In genomic region chr1:87803576-87803975, GRCm38 (mm10) we compare ENCODE assay signal across 29 mouse cellular contexts. TPM values are rescaled to one million over a fixed set of nuclear protein-coding genes. Genes with fewer than 3 reads are reported as not detected.
DNase-seq lines count a peak whose midpoint lies in the region; ATAC-seq and TF ChIP-seq lines count a peak whose summit lies in the region.
"Had no signal": no experiment of that assay in that cellular context is flagged by ENCODE, and none has a peak within 500 bp of the region (broad histone marks: within the 10 kb centered on the region; RNA-seq: fewer than 3 reads in every experiment).

Gene Sag, plus strand, starts transcription at chr1:87803680.

- 54% methylated on average over 6 of the region's 6 CpGs for WGBS in kidney, embryonic 15.5 days
- 72% methylated on average over 6 of the region's 6 CpGs for WGBS in hindbrain, embryonic 11.5 days

- no peak within 1 kb of the TSS for H3K9ac ChIP-seq in kidney, embryonic 15.5 days
- no peak within 1 kb of the TSS for H3K9ac ChIP-seq in hindbrain, embryonic 11.5 days (ENCODE audit: low read depth, low read length)
- H3K9ac ChIP-seq: forebrain, embryonic 12.5 days; forebrain, embryonic 15.5 days; heart, embryonic 13.5 days; hindbrain, embryonic 12.5 days; hindbrain, embryonic 15.5 days had no signal

- no peak for TF ChIP-seq POLR2A in testis, adult 2 months (IDR thresholded peaks at IDR 0.05; ENCODE audit: control insufficient read depth, low read depth, low read length)

- H3K27ac ChIP-seq in kidney, embryonic 15.5 days = no peak within 1 kb of the TSS
- no peak within 1 kb of the TSS for H3K27ac ChIP-seq in testis, adult 2 months (ENCODE audit: control insufficient read depth, insufficient read depth, low read depth, low read length)
- no peak within 1 kb of the TSS for H3K27ac ChIP-seq in hindbrain, embryonic 11.5 days (ENCODE audit: low read depth, low read length)
- H3K27ac ChIP-seq: forebrain, embryonic 12.5 days; forebrain, embryonic 15.5 days; heart, adult 2 months; heart, embryonic 10.5 days; heart, embryonic 13.5 days; hindbrain, embryonic 12.5 days; hindbrain, embryonic 15.5 days had no signal

- H3K9me3 ChIP-seq in kidney, embryonic 15.5 days (replicated peaks) = no peaks in the 10 kb centered on the region
- H3K9me3 ChIP-seq in hindbrain, embryonic 11.5 days (ENCODE audit: control insufficient read depth, low read length) = no peaks in the 10 kb centered on the region
- H3K9me3 ChIP-seq: forebrain, embryonic 12.5 days; forebrain, embryonic 15.5 days; G1E; heart, embryonic 10.5 days; heart, embryonic 13.5 days; hindbrain, embryonic 12.5 days; hindbrain, embryonic 15.5 days had no signal

- no peaks in the 10 kb centered on the region for H3K36me3 ChIP-seq in kidney, embryonic 15.5 days
- H3K36me3 ChIP-seq in testis, adult 2 months (ENCODE audit: control insufficient read depth, insufficient read depth, low read length) = no peaks in the 10 kb centered on the region
- H3K36me3 ChIP-seq in hindbrain, embryonic 11.5 days (ENCODE audit: control insufficient read depth, insufficient read depth, low read length) = no peaks in the 10 kb centered on the region
- H3K36me3 ChIP-seq: forebrain, embryonic 12.5 days; forebrain, embryonic 15.5 days; G1E; heart, embryonic 10.5 days; heart, embryonic 13.5 days; hindbrain, embryonic 12.5 days; hindbrain, embryonic 15.5 days had no signal

- no peaks in the 10 kb centered on the region for H3K27me3 ChIP-seq in kidney, embryonic 15.5 days
- H3K27me3 ChIP-seq in testis, adult 2 months (ENCODE audit: control insufficient read depth, insufficient read depth, low read length) = no peaks in the 10 kb centered on the region
- no peaks in the 10 kb centered on the region for H3K27me3 ChIP-seq in hindbrain, embryonic 11.5 days (ENCODE audit: control insufficient read depth, insufficient read depth, low read length)
- H3K27me3 ChIP-seq: CH12.LX; forebrain, embryonic 12.5 days; forebrain, embryonic 15.5 days; heart, embryonic 13.5 days; hindbrain, embryonic 12.5 days; hindbrain, embryonic 15.5 days had no signal

- intact Hi-C loops in left cerebral cortex, postnatal 36 days (cut with DNase I) = no loop called here

- TF ChIP-seq CTCF in testis, adult 2 months (IDR thresholded peaks at IDR 0.05; ENCODE audit: control insufficient read depth, insufficient read depth, insufficient replicate concordance, low read depth, low read length) = no peak

- no peak within 1 kb of the TSS for H3K4me2 ChIP-seq in kidney, embryonic 15.5 days
- H3K4me2 ChIP-seq in hindbrain, embryonic 11.5 days (replicated peaks; ENCODE audit: low read depth, low read length) = no peak within 1 kb of the TSS
- H3K4me2 ChIP-seq: forebrain, embryonic 12.5 days; forebrain, embryonic 15.5 days; heart, embryonic 13.5 days; hindbrain, embryonic 12.5 days; hindbrain, embryonic 15.5 days had no signal

- DNase-seq in kidney, postnatal 10 days = peak; percentile 23
- DNase-seq in testis, postnatal 14 days (ENCODE audit: low spot score) = no peak
- DNase-seq in retina, adult 2 months (ENCODE audit: low read depth, low spot score) = peak; percentile 99
- DNase-seq in retina, postnatal 7 days (ENCODE audit: low read depth, low spot score) = peak; percentile 95
- no peak for DNase-seq in left cerebral cortex, postnatal 36 days (ENCODE audit: low spot score in 2 of 2)
- DNase-seq in hindbrain, embryonic 11.5 days (ENCODE audit: low spot score) = no peak
- DNase-seq: adrenal gland, adult 2 months; adrenal gland, postnatal 14 days; B cell, adult 2 months; cerebellum, adult 11 months; cerebellum, adult 2 months; cerebellum, adult 9-11 months; cerebellum, postnatal 36 days; embryo, embryonic 11 days; gastrocnemius, postnatal 25 days; heart, adult 2 months; heart, postnatal 14 days; heart, postnatal 4 days had no signal

- ATAC-seq in kidney, embryonic 15.5 days (replicated peaks; ENCODE audit: low FRiP score) = no peak
- no peak for ATAC-seq in hindbrain, embryonic 11.5 days (ENCODE audit: low FRiP score)
- ATAC-seq: forebrain, embryonic 15.5 days had no signal

- no peaks in the 10 kb centered on the region for H3K4me1 ChIP-seq in kidney, embryonic 15.5 days
- no peaks in the 10 kb centered on the region for H3K4me1 ChIP-seq in testis, adult 2 months (ENCODE audit: control insufficient read depth, insufficient read depth, low read length)
- H3K4me1 ChIP-seq in hindbrain, embryonic 11.5 days (replicated peaks; ENCODE audit: control insufficient read depth, insufficient read depth, low read length) = no peaks in the 10 kb centered on the region
- H3K4me1 ChIP-seq: forebrain, embryonic 12.5 days; forebrain, embryonic 15.5 days; heart, embryonic 13.5 days; hindbrain, embryonic 12.5 days; hindbrain, embryonic 15.5 days had no signal

- no peak within 1 kb of the TSS for H3K4me3 ChIP-seq in kidney, embryonic 15.5 days (replicated peaks)
- H3K4me3 ChIP-seq in testis, adult 2 months (ENCODE audit: control insufficient read depth, low read depth, low read length) = no peak within 1 kb of the TSS
- no peak within 1 kb of the TSS for H3K4me3 ChIP-seq in hindbrain, embryonic 11.5 days (ENCODE audit: low read depth, low read length)
- H3K4me3 ChIP-seq: erythroblast, embryonic 14.5 days; forebrain, embryonic 12.5 days; forebrain, embryonic 15.5 days; heart, adult 2 months; heart, embryonic 10.5 days; heart, embryonic 13.5 days; hindbrain, embryonic 12.5 days; hindbrain, embryonic 15.5 days had no signal

RNA-seq across cellular contexts. Expression of gene Sag, which starts in this region (rescaled TPM):
- 3.0 and 3.1 TPM in 2 replicates for polyA plus RNA-seq in kidney, embryonic 15.5 days (2015; fragmentation: Nextera tagmentation; extraction: Ambion mirVana)
- polyA plus RNA-seq in testis, adult 2 months (2012; rRNA removed) = 11.1 and 11.2 TPM in 2 replicates
- total RNA-seq in left cerebral cortex, postnatal 36 days (2021) = 1 to 10 TPM; 2.0 to 3.7 TPM
- 1.8 and 2.6 TPM in 2 replicates for polyA plus RNA-seq in hindbrain, embryonic 11.5 days (2014; fragmentation: Nextera tagmentation; extraction: Ambion mirVana)
- polyA plus RNA-seq: erythroblast, embryonic 14.5 days; G1E had no signal

Comparison
In these comparisons a context has a peak if more than half of its experiments do, and no peak if none do; other contexts are left out.
1. DNase-seq: peak in kidney, postnatal 10 days (single experiment), retina, adult 2 months (single experiment) and retina, postnatal 7 days (single experiment); none in testis, postnatal 14 days (single experiment), left cerebral cortex, postnatal 36 days (0 of 2) and hindbrain, embryonic 11.5 days (single experiment).